Mouse (Mus musculus): ENCODE results near the gene Ifngr2. TPM values are rescaled to one million over a fixed set of nuclear protein-coding genes. Genes with fewer than 3 reads are reported as not detected.

Gene Ifngr2
- 8.2 and 10.4 TPM in 2 replicates for total RNA-seq (2014; rRNA removed)
- 7.3 TPM in 2 replicates for polyA plus RNA-seq (2012; rRNA removed)

DNA sequence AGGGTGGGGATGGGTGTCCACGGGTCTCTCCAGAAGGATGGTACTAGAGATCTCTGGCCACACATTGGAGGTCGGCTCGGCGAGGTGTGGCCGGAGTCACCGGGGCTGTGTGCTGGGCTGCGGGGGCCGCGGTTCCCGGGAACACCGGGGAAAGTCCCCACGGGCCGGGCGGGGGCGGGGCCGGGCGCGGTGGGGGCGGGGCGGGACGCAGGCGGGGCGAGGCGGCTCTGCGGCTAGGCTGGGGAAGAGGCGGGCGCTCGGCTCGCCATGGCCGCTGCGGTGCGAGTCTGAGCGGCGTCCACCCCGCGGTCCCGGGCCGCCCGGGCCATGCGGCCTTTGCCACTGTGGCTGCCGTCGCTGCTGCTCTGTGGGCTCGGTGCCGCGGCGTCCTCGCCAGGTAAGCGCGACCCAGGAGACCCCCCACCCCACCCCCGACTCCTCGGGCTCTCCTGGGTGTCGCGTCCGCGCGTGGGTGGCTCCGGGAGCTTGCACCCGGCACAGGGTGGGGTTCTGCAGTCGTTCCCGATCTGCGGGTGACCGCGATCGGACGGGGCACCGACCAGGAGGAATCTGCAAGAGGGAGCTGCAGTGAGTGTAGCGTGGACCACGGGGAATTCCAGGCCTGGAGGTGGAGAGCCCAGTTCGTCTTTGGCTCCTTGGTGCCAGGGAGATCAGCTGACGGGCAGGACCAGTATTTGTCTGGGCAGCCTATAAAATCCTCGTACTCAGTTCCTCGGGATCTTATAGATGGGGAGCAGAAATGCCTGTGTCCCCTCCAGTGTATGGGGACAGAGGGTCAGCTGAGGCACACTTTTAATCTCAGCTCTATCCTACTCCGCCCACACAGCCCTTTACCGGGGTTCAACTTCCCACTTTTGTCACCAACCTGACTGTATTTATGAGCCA, at the start of gene Ifngr2:
Gene Ifngr2, plus strand, starts transcription at position 237 of the 906 bp plus-strand sequence.
- Histone ChIP-seq H3K36me3 (ENCODE audit: control insufficient read depth, insufficient read depth, low read length) (no peaks in the 10 kb centered on the region), H3K4me3 (ENCODE audit: insufficient read depth, low read depth, low read length) (peak within 1 kb of the TSS; percentile 65), H3K9ac (ENCODE audit: low read depth, low read length) (peak within 1 kb of the TSS; percentile 94), H3K4me1 (ENCODE audit: control insufficient read depth, insufficient read depth, low read length) (peaks cover 11% of the 10 kb centered on the region), H3K27me3 (ENCODE audit: control insufficient read depth, insufficient read depth, low read length) (no peaks in the 10 kb centered on the region), H3K27ac (replicated peaks; ENCODE audit: insufficient read depth, low read depth, low read length) (peak within 1 kb of the TSS; percentile 59), H3K79me2 (ENCODE audit: control insufficient read depth, insufficient read depth, low read length) (peaks cover 7% of the 10 kb centered on the region; the same call in 1 of the 2 replicates)
- DNase-seq (ENCODE audit: extremely low read depth, low read depth, low spot score) = peak; percentile 45
- TF ChIP-seq CTCF (IDR thresholded peaks at IDR 0.05; ENCODE audit: low read depth, low read length) (no peak), POLR2A (IDR thresholded peaks at IDR 0.05; ENCODE audit: extremely low read depth, insufficient read depth, low read length) (peak; percentile 66)
- WGBS = 1% methylated on average over 57 of the region's 74 CpGs

DNA sequence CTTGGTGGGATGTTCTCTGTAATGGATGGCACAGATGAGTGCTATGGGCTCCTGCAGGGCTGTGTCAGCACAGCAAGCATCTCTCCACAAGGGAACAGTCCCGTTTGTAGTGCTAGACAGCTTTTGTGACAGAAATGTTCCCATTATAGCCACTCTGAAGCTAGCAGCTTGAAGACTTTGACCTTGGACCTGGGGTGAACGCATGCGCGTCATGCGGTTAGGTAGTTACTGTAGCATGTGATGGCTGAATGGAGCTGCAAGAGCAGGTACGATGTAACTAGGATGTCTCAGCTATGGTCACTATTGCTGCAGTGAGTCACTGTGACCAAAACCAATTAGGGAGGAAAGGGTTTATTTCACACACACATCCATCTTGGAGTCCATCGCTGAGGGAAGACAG, 48.8 kb upstream of the Ifngr2 start:
- 78% methylated on average over 7 of the region's 7 CpGs for WGBS
- H3K27ac ChIP-seq (replicated peaks; ENCODE audit: insufficient read depth, low read depth, low read length) = no peak overlapping the region
- no peak overlapping the region for H3K9ac ChIP-seq (ENCODE audit: low read depth, low read length)
- DNase-seq (ENCODE audit: extremely low read depth, low read depth, low spot score) = peak; percentile 37
- H3K4me1 ChIP-seq (ENCODE audit: control insufficient read depth, insufficient read depth, low read length) = peaks cover 9% of the 10 kb centered on the region
- TF ChIP-seq CTCF (IDR thresholded peaks at IDR 0.05; ENCODE audit: low read depth, low read length) (no peak), POLR2A (IDR thresholded peaks at IDR 0.05; ENCODE audit: extremely low read depth, insufficient read depth, low read length) (no peak)
- no peaks in the 10 kb centered on the region for H3K27me3 ChIP-seq (ENCODE audit: control insufficient read depth, insufficient read depth, low read length)
- H3K4me3 ChIP-seq (ENCODE audit: insufficient read depth, low read depth, low read length) = no peak overlapping the region
- H3K79me2 ChIP-seq (ENCODE audit: control insufficient read depth, insufficient read depth, low read length) = no peaks in the 10 kb centered on the region; the same call in 1 of the 2 replicates
- peaks cover 41% of the 10 kb centered on the region for H3K36me3 ChIP-seq (ENCODE audit: control insufficient read depth, insufficient read depth, low read length)

DNA sequence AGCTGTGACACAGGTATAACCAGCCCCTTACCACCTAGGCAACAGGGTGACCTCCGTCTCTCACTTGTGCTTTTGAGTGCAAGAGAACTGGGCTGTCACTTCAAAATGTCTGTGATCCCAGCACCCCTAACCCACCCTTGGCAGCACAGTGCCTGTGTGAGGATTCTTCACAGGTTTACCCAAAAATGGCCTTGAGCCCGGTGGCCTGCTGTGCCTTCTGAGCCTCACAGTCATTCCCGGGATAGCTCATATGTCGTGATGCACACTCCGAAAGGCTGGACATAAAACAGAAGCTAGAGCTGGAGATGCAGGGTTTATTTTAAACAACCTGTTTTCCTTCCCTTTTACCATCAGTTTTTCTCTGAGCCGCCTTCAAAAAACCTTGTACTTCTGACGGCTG, 42.2 kb upstream of the Ifngr2 start:
- Histone ChIP-seq H3K79me2 (ENCODE audit: control insufficient read depth, insufficient read depth, low read length) (no peaks in the 10 kb centered on the region), H3K9ac (ENCODE audit: low read depth, low read length) (no peak overlapping the region), H3K4me3 (ENCODE audit: insufficient read depth, low read depth, low read length) (no peak overlapping the region), H3K36me3 (ENCODE audit: control insufficient read depth, insufficient read depth, low read length) (peaks cover 58% of the 10 kb centered on the region), H3K27ac (replicated peaks; ENCODE audit: insufficient read depth, low read depth, low read length) (no peak overlapping the region), H3K27me3 (ENCODE audit: control insufficient read depth, insufficient read depth, low read length) (no peaks in the 10 kb centered on the region), H3K4me1 (ENCODE audit: control insufficient read depth, insufficient read depth, low read length) (no peaks in the 10 kb centered on the region)
- WGBS = 94% methylated on average over 7 of the region's 7 CpGs
- TF ChIP-seq CTCF (IDR thresholded peaks at IDR 0.05; ENCODE audit: low read depth, low read length) = no peak
- TF ChIP-seq POLR2A (IDR thresholded peaks at IDR 0.05; ENCODE audit: extremely low read depth, insufficient read depth, low read length) = no peak
- DNase-seq (ENCODE audit: extremely low read depth, low read depth, low spot score) = no peak

DNA sequence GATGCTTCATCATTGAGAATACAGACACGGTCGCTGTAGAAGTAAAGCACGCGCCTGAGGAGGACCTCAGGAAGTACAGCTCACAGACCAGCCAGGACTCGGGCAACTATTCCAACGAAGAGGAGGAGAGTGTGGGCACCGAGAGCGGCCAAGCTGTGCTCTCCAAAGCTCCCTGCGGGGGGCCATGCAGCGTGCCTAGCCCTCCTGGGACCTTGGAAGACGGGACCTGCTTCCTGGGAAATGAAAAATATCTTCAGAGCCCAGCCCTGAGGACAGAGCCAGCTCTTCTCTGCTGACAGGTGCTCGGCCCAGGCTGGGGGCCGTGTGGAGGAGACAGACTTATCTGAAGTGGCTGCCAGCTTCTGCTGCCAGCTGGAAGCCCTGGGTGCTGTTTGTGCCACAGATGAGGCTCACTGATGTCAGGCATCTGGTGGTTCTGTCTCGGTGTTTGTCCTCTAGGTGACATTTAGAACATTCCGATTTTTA, 41.7 kb upstream of the Ifngr2 start:
- DNase-seq (ENCODE audit: extremely low read depth, low read depth, low spot score) = no peak
- TF ChIP-seq CTCF (IDR thresholded peaks at IDR 0.05; ENCODE audit: low read depth, low read length) (no peak), POLR2A (IDR thresholded peaks at IDR 0.05; ENCODE audit: extremely low read depth, insufficient read depth, low read length) (no peak)
- no peak overlapping the region for H3K9ac ChIP-seq (ENCODE audit: low read depth, low read length)
- no peaks in the 10 kb centered on the region for H3K79me2 ChIP-seq (ENCODE audit: control insufficient read depth, insufficient read depth, low read length)
- H3K36me3 ChIP-seq (ENCODE audit: control insufficient read depth, insufficient read depth, low read length) = peaks cover 55% of the 10 kb centered on the region
- H3K4me3 ChIP-seq (ENCODE audit: insufficient read depth, low read depth, low read length) = no peak overlapping the region
- H3K27me3 ChIP-seq (ENCODE audit: control insufficient read depth, insufficient read depth, low read length) = no peaks in the 10 kb centered on the region
- 93% methylated on average over 15 of the region's 15 CpGs for WGBS
- no peak overlapping the region for H3K27ac ChIP-seq (replicated peaks; ENCODE audit: insufficient read depth, low read depth, low read length)
- no peaks in the 10 kb centered on the region for H3K4me1 ChIP-seq (ENCODE audit: control insufficient read depth, insufficient read depth, low read length)

DNA sequence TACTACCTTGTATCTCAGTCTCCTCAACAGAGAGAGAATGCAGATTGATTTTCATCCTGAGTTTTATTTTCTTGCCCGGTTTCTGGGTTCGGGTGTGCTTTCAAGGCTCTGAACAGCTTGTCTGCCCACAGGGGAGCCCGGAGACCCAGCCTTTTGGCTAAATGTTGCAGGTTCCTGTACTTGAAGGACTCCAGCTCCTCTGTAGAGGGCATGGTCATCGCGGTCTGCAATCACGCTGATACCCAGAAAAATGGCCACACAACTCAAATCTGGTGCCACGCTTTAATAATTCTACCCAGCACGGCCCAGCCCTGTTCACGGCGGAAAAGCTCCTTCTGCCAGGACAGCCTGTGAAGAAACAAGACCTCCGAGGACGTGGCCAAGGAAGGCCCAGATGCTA, 40.5 kb upstream of the Ifngr2 start:
- H3K4me3 ChIP-seq (ENCODE audit: insufficient read depth, low read depth, low read length) = no peak overlapping the region
- no peak for DNase-seq (ENCODE audit: extremely low read depth, low read depth, low spot score)
- 96% methylated on average over 12 of the region's 12 CpGs for WGBS
- H3K27ac ChIP-seq (replicated peaks; ENCODE audit: insufficient read depth, low read depth, low read length) = no peak overlapping the region
- no peaks in the 10 kb centered on the region for H3K4me1 ChIP-seq (ENCODE audit: control insufficient read depth, insufficient read depth, low read length)
- no peak overlapping the region for H3K9ac ChIP-seq (ENCODE audit: low read depth, low read length)
- H3K79me2 ChIP-seq (ENCODE audit: control insufficient read depth, insufficient read depth, low read length) = no peaks in the 10 kb centered on the region
- TF ChIP-seq POLR2A (IDR thresholded peaks at IDR 0.05; ENCODE audit: extremely low read depth, insufficient read depth, low read length) = no peak
- TF ChIP-seq CTCF (IDR thresholded peaks at IDR 0.05; ENCODE audit: low read depth, low read length) = no peak
- H3K27me3 ChIP-seq (ENCODE audit: control insufficient read depth, insufficient read depth, low read length) = no peaks in the 10 kb centered on the region
- H3K36me3 ChIP-seq (ENCODE audit: control insufficient read depth, insufficient read depth, low read length) = peaks cover 46% of the 10 kb centered on the region

Measured in liver, adult 2 months (tissue).